Mouse (Mus musculus) kidney, embryonic 14.5 days (tissue): ENCODE results near the gene Castor2. TPM values are rescaled to one million over a fixed set of nuclear protein-coding genes. Genes with fewer than 3 reads are reported as not detected.

Source experiments
- ATAC-seq: fragments of 200-750 bp; cut with Nextera tagmentation; 2 replicates; pipeline ENCODE4 v1.8.0; 2017; ENCODE audit warnings: moderate number of reproducible peaks, mild to moderate bottlenecking, moderate TSS enrichment, moderate library complexity; ENCODE audit not compliant: low FRiP score, low TSS enrichment
- H3K27ac ChIP-seq: fragments of 300-500 bp; sonication (generic); 2 replicates; pipeline ENCODE4 v1.5.1; 2014; ENCODE audit warnings: low read depth, mild to moderate bottlenecking, low read length, moderate library complexity, mixed read lengths
- H3K27me3 ChIP-seq: fragments of 300-500 bp; sonication (generic); 2 replicates; pipeline ENCODE4 v1.6.1; 2014; ENCODE audit warnings: mild to moderate bottlenecking, low read length; ENCODE audit not compliant: control insufficient read depth, insufficient read depth
- H3K36me3 ChIP-seq: fragments of 300-500 bp; sonication (generic); 2 replicates; pipeline ENCODE4 v1.6.1; 2014; ENCODE audit warnings: low read length, mixed read lengths; ENCODE audit not compliant: control insufficient read depth, insufficient read depth
- H3K4me1 ChIP-seq: fragments of 300-500 bp; sonication (generic); 2 replicates; pipeline ENCODE4 v1.6.1; 2014; ENCODE audit warnings: low read length, mixed read lengths; ENCODE audit not compliant: control insufficient read depth, insufficient read depth
- H3K4me2 ChIP-seq: fragments of 300-500 bp; sonication (generic); replicated peaks from 2 replicates; pipeline ENCODE4 v1.6.1; 2014; ENCODE audit warnings: low read depth, mild to moderate bottlenecking, low read length
- H3K4me3 ChIP-seq: fragments of 300-500 bp; sonication (generic); 2 replicates; pipeline ENCODE4 v1.5.1; 2014; ENCODE audit warnings: mild to moderate bottlenecking, low read length
- H3K9ac ChIP-seq: fragments of 300-500 bp; sonication (generic); 2 replicates; pipeline ENCODE4 v1.6.1; 2014; ENCODE audit warnings: low read depth, mild to moderate bottlenecking, low read length, moderate library complexity
- H3K9me3 ChIP-seq: fragments of 300-500 bp; sonication (generic); 2 replicates; pipeline ENCODE4 v1.6.1; 2016; ENCODE audit warnings: low read length; ENCODE audit not compliant: control insufficient read depth
- WGBS: fragments of 180-500 bp; shearing (Covaris S2); extraction: QIAGEN DNeasy Blood & Tissue Kit; methylation state at CpG from one replicate; pipeline ENCODE4 v1.1.7; 2014; 5-methylcytosine and 5-hydroxymethylcytosine counted together
- polyA plus RNA-seq: library from polyadenylated mRNA; unstranded; fragments of >200 nt; fragmentation: Nextera tagmentation; extraction: Ambion mirVana; gene quantifications from 2 replicates; pipeline ENCODE4 v1.2.1, GENCODE M21; 2014

The Castor2 gene
- polyA plus RNA-seq, 1 experiment from 2014 or later, result 10.5 TPM

GRCm38 (mm10) chr5:134118798-134119407 lies 19.4 kb downstream of the Castor2 start:
- 77% methylated on average over 15 of the region's 15 CpGs for WGBS
- Histone ChIP-seq H3K36me3 (no peaks in the 10 kb centered on the region), H3K27ac (peak overlapping the region; percentile 33; the same call in 1 of the 2 replicates), H3K4me1 (peaks cover 7% of the 10 kb centered on the region), H3K9ac (no peak overlapping the region), H3K4me3 (no peak overlapping the region), H3K4me2 (no peak overlapping the region), H3K9me3 (no peaks in the 10 kb centered on the region), H3K27me3 (no peaks in the 10 kb centered on the region)
- peak; percentile 53; the same call in 1 of the 2 replicates for ATAC-seq

- Histone ChIP-seq H3K4me3 (no peak overlapping the region), H3K4me2 (no peak overlapping the region), H3K27me3 (no peaks in the 10 kb centered on the region), H3K9ac (no peak overlapping the region), H3K36me3 (no peaks in the 10 kb centered on the region), H3K9me3 (no peaks in the 10 kb centered on the region), H3K27ac (peak overlapping the region; percentile 33; the same call in 1 of the 2 replicates), H3K4me1 (peaks cover 7% of the 10 kb centered on the region)
- 32% methylated on average over 10 of the region's 10 CpGs for WGBS
- peak; percentile 55 for ATAC-seq
Measured at GRCm38 (mm10) chr5:134119481-134120120, 20.1 kb downstream of the Castor2 start.

GRCm38 (mm10) chr5:134120135-134120534 lies 20.6 kb downstream of the Castor2 start:
- no peak overlapping the region for H3K4me3 ChIP-seq
- no peaks in the 10 kb centered on the region for H3K9me3 ChIP-seq
- no peak overlapping the region for H3K4me2 ChIP-seq
- 92% methylated on average over 3 of the region's 3 CpGs for WGBS
- peak overlapping the region; percentile 33; the same call in 1 of the 2 replicates for H3K27ac ChIP-seq
- H3K9ac ChIP-seq, result no peak overlapping the region
- H3K4me1 ChIP-seq, result peaks cover 7% of the 10 kb centered on the region
- ATAC-seq, result no peak
- no peaks in the 10 kb centered on the region for H3K27me3 ChIP-seq
- H3K36me3 ChIP-seq, result no peaks in the 10 kb centered on the region

- 69% methylated on average over 9 of the region's 9 CpGs for WGBS
- peaks cover 7% of the 10 kb centered on the region for H3K4me1 ChIP-seq
Measured at GRCm38 (mm10) chr5:134121138-134121892, 21.8 kb downstream of the Castor2 start.

GRCm38 (mm10) chr5:134121893-134122259 lies 22.4 kb downstream of the Castor2 start:
- H3K9ac ChIP-seq, result no peak overlapping the region
- H3K4me1 ChIP-seq, result peaks cover 7% of the 10 kb centered on the region
- H3K4me3 ChIP-seq, result no peak overlapping the region
- no peak overlapping the region for H3K27ac ChIP-seq
- H3K27me3 ChIP-seq, result no peaks in the 10 kb centered on the region
- no peaks in the 10 kb centered on the region; the same call in 1 of the 2 replicates for H3K9me3 ChIP-seq
- 79% methylated on average over 4 of the region's 4 CpGs for WGBS
- no peak overlapping the region for H3K4me2 ChIP-seq
- ATAC-seq, result no peak
- peaks cover 1% of the 10 kb centered on the region; the same call in 1 of the 2 replicates for H3K36me3 ChIP-seq

More at GRCm38 (mm10) chr5:134121138-134121892, 21.8 kb downstream of the Castor2 start:
- Histone ChIP-seq H3K9ac (no peak overlapping the region), H3K36me3 (no peaks in the 10 kb centered on the region), H3K4me2 (no peak overlapping the region), H3K4me3 (no peak overlapping the region), H3K27ac (no peak overlapping the region), H3K27me3 (no peaks in the 10 kb centered on the region), H3K9me3 (no peaks in the 10 kb centered on the region)
- ATAC-seq, result no peak

GRCm38 (mm10) chr5:134123846-134124245 lies 24.3 kb downstream of the Castor2 start:
- Histone ChIP-seq H3K36me3 (peaks cover 3% of the 10 kb centered on the region; the same call in 1 of the 2 replicates), H3K4me2 (no peak overlapping the region), H3K9me3 (no peaks in the 10 kb centered on the region; the same call in 1 of the 2 replicates), H3K27me3 (no peaks in the 10 kb centered on the region), H3K27ac (no peak overlapping the region), H3K4me3 (no peak overlapping the region), H3K9ac (no peak overlapping the region), H3K4me1 (peaks cover 7% of the 10 kb centered on the region)
- no peak for ATAC-seq
- WGBS, result 67% methylated on average over 6 of the region's 6 CpGs

- ATAC-seq, result no peak
- Histone ChIP-seq H3K4me2 (no peak overlapping the region), H3K36me3 (peaks cover 3% of the 10 kb centered on the region; the same call in 1 of the 2 replicates), H3K4me3 (no peak overlapping the region), H3K27ac (no peak overlapping the region), H3K9ac (no peak overlapping the region), H3K9me3 (no peaks in the 10 kb centered on the region; the same call in 1 of the 2 replicates), H3K27me3 (no peaks in the 10 kb centered on the region), H3K4me1 (no peaks in the 10 kb centered on the region)
- 87% methylated on average over 2 of the region's 2 CpGs for WGBS
Measured at GRCm38 (mm10) chr5:134126232-134126631, 26.7 kb downstream of the Castor2 start.

- no peak overlapping the region for H3K4me3 ChIP-seq
- H3K36me3 ChIP-seq, result peaks cover 3% of the 10 kb centered on the region
- H3K27me3 ChIP-seq, result no peaks in the 10 kb centered on the region
- ATAC-seq, result no peak
- WGBS, result 56% methylated on average over 4 of the region's 4 CpGs
- H3K4me2 ChIP-seq, result no peak overlapping the region
- H3K27ac ChIP-seq, result no peak overlapping the region
- no peaks in the 10 kb centered on the region for H3K4me1 ChIP-seq
- no peaks in the 10 kb centered on the region; the same call in 1 of the 2 replicates for H3K9me3 ChIP-seq
- no peak overlapping the region for H3K9ac ChIP-seq
Measured at GRCm38 (mm10) chr5:134131586-134131985, 32.1 kb downstream of the Castor2 start.
